In genomic region chr5:144912519-144913310, GRCm38 (mm10) we compare ENCODE assay signal across 27 mouse cellular contexts. TPM values are rescaled to one million over a fixed set of nuclear protein-coding genes. Genes with fewer than 3 reads are reported as not detected.
DNase-seq lines count a peak whose midpoint lies in the region; ATAC-seq and TF ChIP-seq lines count a peak whose summit lies in the region.
"Had no signal": no experiment of that assay in that cellular context is flagged by ENCODE, and none has a peak within 500 bp of the region (broad histone marks: within the 10 kb centered on the region; RNA-seq: fewer than 3 reads in every experiment).

No protein-coding gene starts in this region.

- ATAC-seq in hindbrain, embryonic 13.5 days (ENCODE audit: low FRiP score): no peak
- ATAC-seq in hindbrain, embryonic 16.5 days: no peak
- no peak for ATAC-seq in midbrain, embryonic 16.5 days
- ATAC-seq: activated CD4-positive, CD25-positive, alpha-beta regulatory T cell, adult 4 months; forebrain, embryonic 13.5 days; inflammation-experienced regulatory T-cells, adult 6 months had no signal

- peak; percentile 7 for TF ChIP-seq CTCF in ES-Bruce4 (IDR thresholded peaks at IDR 0.05; ENCODE audit: low read depth, low read length)

- H3K27ac ChIP-seq in hindbrain, embryonic 13.5 days: 0 out of 2 replicates have a peak overlapping the region, but pooled peaks have one; percentile 2
- H3K27ac ChIP-seq in hindbrain, embryonic 16.5 days (ENCODE audit: low read depth, low read length): no peak overlapping the region
- peak overlapping the region; percentile 23; the same call in 1 of the 2 replicates for H3K27ac ChIP-seq in midbrain, embryonic 10.5 days (replicated peaks)
- H3K27ac ChIP-seq in midbrain, embryonic 16.5 days (ENCODE audit: low read length): no peak overlapping the region
- H3K27ac ChIP-seq in ES-Bruce4 (ENCODE audit: insufficient read depth, low read length): peak overlapping the region; percentile 26; the same call in 1 of the 2 replicates
- H3K27ac ChIP-seq: embryonic facial prominence, embryonic 10.5 days; embryonic facial prominence, embryonic 15.5 days; forebrain, embryonic 13.5 days; hindbrain, embryonic 12.5 days; limb, embryonic 13.5 days; lung, embryonic 15.5 days; midbrain, embryonic 12.5 days; neural tube, embryonic 12.5 days had no signal

- peaks cover 52% of the 10 kb centered on the region for H3K4me1 ChIP-seq in hindbrain, embryonic 13.5 days (replicated peaks)
- peaks cover 29% of the 10 kb centered on the region for H3K4me1 ChIP-seq in hindbrain, embryonic 16.5 days (ENCODE audit: control insufficient read depth, insufficient read depth, low read depth, low read length)
- H3K4me1 ChIP-seq in midbrain, embryonic 10.5 days: peaks cover 38% of the 10 kb centered on the region
- peaks cover 15% of the 10 kb centered on the region for H3K4me1 ChIP-seq in midbrain, embryonic 16.5 days (ENCODE audit: control insufficient read depth, insufficient read depth, low read length)
- H3K4me1 ChIP-seq in ES-Bruce4 (ENCODE audit: control insufficient read depth, insufficient read depth, low read length): no peaks in the 10 kb centered on the region

- H3K4me3 ChIP-seq in hindbrain, embryonic 13.5 days: no peak overlapping the region
- H3K4me3 ChIP-seq in hindbrain, embryonic 16.5 days (ENCODE audit: low read length): no peak overlapping the region
- no peak overlapping the region for H3K4me3 ChIP-seq in midbrain, embryonic 10.5 days
- H3K4me3 ChIP-seq in midbrain, embryonic 16.5 days (ENCODE audit: low read depth, low read length): no peak overlapping the region
- no peak overlapping the region for H3K4me3 ChIP-seq in ES-Bruce4 (ENCODE audit: low read depth, low read length)
- H3K4me3 ChIP-seq: embryonic facial prominence, embryonic 10.5 days; embryonic facial prominence, embryonic 15.5 days; forebrain, embryonic 13.5 days; heart, adult 2 months; hindbrain, embryonic 12.5 days; limb, embryonic 13.5 days; lung, embryonic 15.5 days; midbrain, embryonic 12.5 days; neural tube, embryonic 12.5 days had no signal

- H3K4me2 ChIP-seq in hindbrain, embryonic 13.5 days: no peak overlapping the region
- no peak overlapping the region for H3K4me2 ChIP-seq in hindbrain, embryonic 16.5 days (ENCODE audit: low read length)
- no peak overlapping the region for H3K4me2 ChIP-seq in midbrain, embryonic 16.5 days (ENCODE audit: low read length)
- H3K4me2 ChIP-seq: embryonic facial prominence, embryonic 15.5 days; forebrain, embryonic 13.5 days; hindbrain, embryonic 12.5 days; limb, embryonic 13.5 days; liver, embryonic 11.5 days; lung, embryonic 15.5 days; midbrain, embryonic 12.5 days; neural tube, embryonic 12.5 days had no signal

- DNase-seq in midbrain, embryonic 10.5 days (ENCODE audit: low spot score): no peak
- DNase-seq in ES-CJ7 (ENCODE audit: low read depth, low spot score): peak; percentile 75
- no peak for DNase-seq in frontal cortex, adult 2 months (ENCODE audit: extremely low spot score in 1 of 2, low spot score in 1 of 2)
- no peak for DNase-seq in cerebellum, adult 18-20 months
- DNase-seq: adrenal gland, adult 2 months; cerebellum, adult 8-10 months; cerebellum, postnatal 25 days; heart, adult 2 months; heart, postnatal 14 days; kidney, adult 8-10 months; kidney, postnatal 10 days had no signal

- no peaks in the 10 kb centered on the region for H3K27me3 ChIP-seq in hindbrain, embryonic 13.5 days
- H3K27me3 ChIP-seq in hindbrain, embryonic 16.5 days (replicated peaks; ENCODE audit: control insufficient read depth, insufficient read depth, low read length): no peaks in the 10 kb centered on the region
- H3K27me3 ChIP-seq in midbrain, embryonic 10.5 days (ENCODE audit: low read depth, poor library complexity, severe bottlenecking): no peaks in the 10 kb centered on the region
- H3K27me3 ChIP-seq in midbrain, embryonic 16.5 days (ENCODE audit: control insufficient read depth, insufficient read depth, low read depth, low read length): no peaks in the 10 kb centered on the region
- no peaks in the 10 kb centered on the region for H3K27me3 ChIP-seq in ES-Bruce4 (ENCODE audit: control insufficient read depth, insufficient read depth, low read length, poor library complexity, severe bottlenecking)
- H3K27me3 ChIP-seq: CH12.LX; embryonic facial prominence, embryonic 15.5 days; forebrain, embryonic 13.5 days; hindbrain, embryonic 12.5 days; limb, embryonic 13.5 days; lung, embryonic 15.5 days; midbrain, embryonic 12.5 days; neural tube, embryonic 12.5 days had no signal

- 40% methylated on average over 7 of the region's 7 CpGs for WGBS in hindbrain, embryonic 13.5 days
- WGBS in hindbrain, embryonic 16.5 days: 44% methylated on average over 7 of the region's 7 CpGs
- WGBS in midbrain, embryonic 10.5 days: 55% methylated on average over 7 of the region's 7 CpGs
- 37% methylated on average over 7 of the region's 7 CpGs for WGBS in midbrain, embryonic 16.5 days

- H3K9me3 ChIP-seq in hindbrain, embryonic 13.5 days: no peaks in the 10 kb centered on the region
- no peaks in the 10 kb centered on the region for H3K9me3 ChIP-seq in hindbrain, embryonic 16.5 days (ENCODE audit: control insufficient read depth, low read length)
- no peaks in the 10 kb centered on the region for H3K9me3 ChIP-seq in midbrain, embryonic 10.5 days (replicated peaks)
- no peaks in the 10 kb centered on the region for H3K9me3 ChIP-seq in midbrain, embryonic 16.5 days (replicated peaks; ENCODE audit: control insufficient read depth, low read length, poor library complexity, severe bottlenecking)
- no peaks in the 10 kb centered on the region for H3K9me3 ChIP-seq in ES-Bruce4 (replicated peaks; ENCODE audit: control insufficient read depth, insufficient read depth, low read length, poor library complexity, severe bottlenecking)
- H3K9me3 ChIP-seq: embryonic facial prominence, embryonic 15.5 days; forebrain, embryonic 13.5 days; hindbrain, embryonic 12.5 days; limb, embryonic 13.5 days; lung, embryonic 15.5 days; midbrain, embryonic 12.5 days; neural tube, embryonic 12.5 days had no signal

- TF ChIP-seq POLR2A in ES-Bruce4 (IDR thresholded peaks at IDR 0.05; ENCODE audit: insufficient read depth, low read length): no peak

- H3K36me3 ChIP-seq in hindbrain, embryonic 13.5 days: no peaks in the 10 kb centered on the region
- no peaks in the 10 kb centered on the region for H3K36me3 ChIP-seq in hindbrain, embryonic 16.5 days (ENCODE audit: control insufficient read depth, insufficient read depth, low read length)
- no peaks in the 10 kb centered on the region for H3K36me3 ChIP-seq in midbrain, embryonic 10.5 days
- no peaks in the 10 kb centered on the region for H3K36me3 ChIP-seq in midbrain, embryonic 16.5 days (ENCODE audit: control insufficient read depth, insufficient read depth, low read length)
- no peaks in the 10 kb centered on the region for H3K36me3 ChIP-seq in ES-Bruce4 (ENCODE audit: control insufficient read depth, insufficient read depth, low read length, poor library complexity, severe bottlenecking)
- H3K36me3 ChIP-seq: embryonic facial prominence, embryonic 10.5 days; embryonic facial prominence, embryonic 15.5 days; hindbrain, embryonic 12.5 days; limb, embryonic 13.5 days; lung, embryonic 15.5 days; midbrain, embryonic 12.5 days; neural tube, embryonic 12.5 days had no signal

- H3K9ac ChIP-seq in hindbrain, embryonic 13.5 days: no peak overlapping the region
- no peak overlapping the region for H3K9ac ChIP-seq in hindbrain, embryonic 16.5 days (ENCODE audit: low read depth, low read length)
- H3K9ac ChIP-seq in midbrain, embryonic 16.5 days (ENCODE audit: low read depth, low read length): no peak overlapping the region
- no peak overlapping the region for H3K9ac ChIP-seq in ES-Bruce4 (ENCODE audit: low read depth, poor library complexity, severe bottlenecking)
- H3K9ac ChIP-seq: embryonic facial prominence, embryonic 15.5 days; forebrain, embryonic 13.5 days; hindbrain, embryonic 12.5 days; limb, embryonic 13.5 days; lung, embryonic 15.5 days; midbrain, embryonic 12.5 days; neural tube, embryonic 12.5 days had no signal

- no peak for TF ChIP-seq EP300 in ES-Bruce4 (IDR thresholded peaks at IDR 0.05; ENCODE audit: insufficient read depth, low read depth, low read length)

RNA-seq across cellular contexts. Expression of gene Smurf1, which starts 52.9 kb away (rescaled TPM):
- polyA plus RNA-seq in hindbrain, embryonic 13.5 days (2015; fragmentation: Nextera tagmentation; extraction: Ambion mirVana): 28.2 and 28.4 TPM in 2 replicates
- 14.9 and 30.0 TPM in 2 replicates for polyA plus RNA-seq in hindbrain, embryonic 16.5 days (2015; fragmentation: Nextera tagmentation; extraction: Ambion mirVana)
- polyA plus RNA-seq in midbrain, embryonic 10.5 days (2016; fragmentation: Nextera tagmentation; extraction: Ambion mirVana): 13.2 and 16.2 TPM in 2 replicates
- polyA plus RNA-seq in midbrain, embryonic 16.5 days (2015; fragmentation: Nextera tagmentation; extraction: Ambion mirVana): 32.3 and 34.1 TPM in 2 replicates
- 18.4 and 19.7 TPM in 2 replicates for polyA plus RNA-seq in ES-Bruce4 (2011; ENCODE audit: insufficient read depth, insufficient read length, low read depth, missing spikeins)
- polyA plus RNA-seq in frontal cortex, adult 2 months (2012; rRNA removed): 25.6 and 28.2 TPM in 2 replicates

Comparison
In these comparisons a context has a peak if more than half of its experiments do, and no peak if none do; other contexts are left out.
1. H3K27ac ChIP-seq: peak in hindbrain, embryonic 13.5 days (single experiment), midbrain, embryonic 10.5 days (single experiment) and ES-Bruce4 (single experiment); none in hindbrain, embryonic 16.5 days (single experiment) and midbrain, embryonic 16.5 days (single experiment).